Mouse (Mus musculus): Measurements from ENCODE around the gene Cdh23.

DNA sequence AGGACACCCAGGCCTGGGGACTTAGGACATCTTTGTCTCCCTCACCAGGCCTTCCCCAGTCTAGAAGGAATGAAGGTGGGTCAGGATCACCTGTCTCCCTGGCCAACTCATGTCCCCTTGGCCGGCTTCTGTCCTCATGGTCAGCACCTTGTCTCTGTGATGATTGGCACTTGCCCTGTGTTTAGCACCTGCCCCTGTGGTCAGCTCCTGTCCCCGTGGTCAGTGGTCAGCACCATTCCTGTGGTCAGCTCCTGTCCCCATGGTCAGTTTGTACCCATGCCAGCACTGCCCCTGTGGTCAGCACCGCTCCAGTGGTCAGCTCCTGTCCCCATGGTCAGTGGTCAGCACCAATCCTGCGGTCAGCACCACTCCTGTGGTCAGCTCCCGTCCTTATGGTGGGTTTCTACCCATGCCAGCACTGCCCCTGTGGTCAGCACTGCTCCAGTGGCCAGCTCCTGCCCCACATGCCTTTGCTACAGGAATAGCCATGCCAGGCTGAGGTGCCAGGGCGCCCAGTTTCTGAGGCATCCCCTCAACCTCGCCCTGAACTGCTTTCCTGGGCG, 251.2 kb downstream of the Cdh23 start:
- TF ChIP-seq CTCF (IDR thresholded peaks at IDR 0.05; ENCODE audit: borderline replicate concordance, extremely low read depth, insufficient read depth, insufficient read length) (no peak), POLR2A (IDR thresholded peaks at IDR 0.05; ENCODE audit: borderline replicate concordance, extremely low read depth, insufficient read depth, insufficient read length, poor library complexity, severe bottlenecking) (no peak)

Data from brain, embryonic 14.5 days (tissue).